Mouse (Mus musculus) embryo, embryonic 10 days (tissue): ENCODE data around the gene Emc9.
A peak's percentile ranks its signal among the peaks of the same experiment; 100 is the strongest.

Experiments used
- DNase-seq: peaks from one replicate; pipeline ENCODE4 v3.0.0-alpha.2; 2015; ENCODE audit warnings: low spot score

Gene Emc9

GRCm38 (mm10) chr14:55560202-55561073 lies 24.7 kb downstream of the Emc9 start, which contains the start of gene A730061H03Rik:
TSS of gene A730061H03Rik (minus strand) at chr14:55560406.
- peak; percentile 98 for DNase-seq

- peak; percentile 97 for DNase-seq
These were observed 25.3 kb downstream of the Emc9 start, which contains the start of gene Dcaf11 for GRCm38 (mm10) chr14:55559799-55560201. TSS of gene Dcaf11 (plus strand) at chr14:55560006.

DNA sequence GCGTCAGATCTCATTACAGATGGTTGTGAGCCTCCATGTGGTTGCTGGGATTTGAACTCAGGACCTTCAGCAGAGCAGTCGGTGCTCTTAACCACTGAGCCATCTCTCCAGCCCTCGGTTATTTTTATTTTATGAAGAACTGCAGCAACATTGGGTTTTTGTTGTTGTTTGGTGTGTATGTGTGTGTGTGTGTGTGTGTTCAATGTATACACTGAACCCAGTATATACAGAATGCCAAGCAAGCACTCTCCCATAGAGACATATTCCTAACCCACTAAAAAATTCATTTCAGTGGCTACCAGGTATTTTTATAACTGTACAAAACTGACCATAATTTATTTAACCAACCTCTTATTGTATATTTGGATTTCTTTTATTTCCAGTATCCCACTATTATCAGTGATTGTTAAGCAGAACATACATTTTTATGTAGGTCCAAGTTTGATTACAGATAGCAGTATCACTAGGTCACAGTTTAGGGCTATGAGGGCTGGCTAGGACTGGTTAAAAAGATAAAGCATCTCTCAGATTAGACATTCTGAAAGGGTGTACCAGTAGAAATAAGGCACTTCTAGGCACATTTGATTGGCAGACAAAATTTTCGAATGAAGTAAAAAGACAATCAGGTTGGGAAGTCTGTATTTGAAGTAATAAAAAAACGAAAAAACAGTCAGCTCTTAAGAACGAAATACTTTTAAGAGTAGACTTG lies 26.2 kb downstream of the Emc9 start:
- no peak for DNase-seq

DNA sequence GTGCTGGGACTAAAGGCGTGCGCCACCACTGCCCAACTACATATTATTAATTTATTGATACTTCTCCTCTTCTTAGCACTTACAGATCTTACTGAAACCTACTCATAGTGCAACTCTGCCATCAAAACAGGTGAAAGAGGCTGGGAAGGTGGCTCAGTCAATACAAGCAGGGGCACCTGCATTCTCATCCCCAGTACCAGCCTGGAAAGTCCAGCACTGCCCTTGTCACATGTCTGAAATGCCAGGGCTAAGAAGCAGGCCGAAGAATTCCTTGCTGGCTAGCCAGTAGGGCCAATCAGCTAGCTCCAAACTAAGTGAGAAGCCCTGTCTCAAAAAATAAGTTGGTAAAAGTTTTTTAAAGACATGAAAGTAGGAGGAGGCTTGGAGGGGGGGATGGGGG lies 27.5 kb downstream of the Emc9 start:
- no peak for DNase-seq

DNA sequence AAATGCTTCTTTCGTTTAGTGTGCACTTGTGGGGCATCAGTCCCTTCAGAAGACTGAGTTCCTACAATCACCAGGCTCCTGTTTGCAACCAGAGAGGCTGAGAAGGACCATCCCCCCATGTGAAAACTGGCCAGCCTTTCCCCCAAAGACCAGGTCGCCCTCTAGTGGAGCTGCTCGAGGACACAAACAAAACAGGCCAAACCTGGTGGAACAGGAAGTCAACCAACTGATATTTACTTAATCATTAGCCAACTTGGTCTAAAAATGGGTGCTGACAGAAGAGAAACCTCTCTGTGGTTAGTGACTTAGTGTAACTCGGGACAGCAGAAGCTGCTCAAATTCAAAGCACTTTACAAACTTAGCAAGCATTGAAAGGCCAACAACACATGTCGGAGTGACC lies 28.1 kb downstream of the Emc9 start:
- DNase-seq = peak; percentile 84

DNA sequence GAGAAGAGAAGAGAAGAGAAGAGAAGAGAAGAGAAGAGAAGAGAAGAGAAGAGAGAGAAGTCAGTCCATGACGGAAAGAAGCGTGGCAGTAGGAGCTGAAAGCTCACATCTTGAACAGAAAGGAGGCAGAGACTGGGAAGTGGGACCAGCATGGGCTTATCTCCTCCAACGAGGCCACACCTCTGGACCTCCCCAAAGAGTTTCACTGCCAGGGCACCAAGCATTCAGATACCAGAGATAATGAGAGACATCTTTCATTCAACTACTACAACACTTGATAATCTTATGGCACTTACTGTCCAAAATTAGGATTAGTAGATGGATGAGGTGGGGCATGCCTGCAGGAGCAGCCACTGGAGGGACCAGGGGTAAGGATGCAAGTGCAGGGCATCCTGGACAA lies 29.3 kb downstream of the Emc9 start:
- DNase-seq = no peak

GRCm38 (mm10) chr14:55554635-55555034 lies 30.5 kb downstream of the Emc9 start:
- no peak for DNase-seq

- no peak for DNase-seq
These were observed 33.3 kb downstream of the Emc9 start for GRCm38 (mm10) chr14:55551794-55552193.

GRCm38 (mm10) chr14:55551347-55551746 lies 33.8 kb downstream of the Emc9 start:
- no peak for DNase-seq

DNA sequence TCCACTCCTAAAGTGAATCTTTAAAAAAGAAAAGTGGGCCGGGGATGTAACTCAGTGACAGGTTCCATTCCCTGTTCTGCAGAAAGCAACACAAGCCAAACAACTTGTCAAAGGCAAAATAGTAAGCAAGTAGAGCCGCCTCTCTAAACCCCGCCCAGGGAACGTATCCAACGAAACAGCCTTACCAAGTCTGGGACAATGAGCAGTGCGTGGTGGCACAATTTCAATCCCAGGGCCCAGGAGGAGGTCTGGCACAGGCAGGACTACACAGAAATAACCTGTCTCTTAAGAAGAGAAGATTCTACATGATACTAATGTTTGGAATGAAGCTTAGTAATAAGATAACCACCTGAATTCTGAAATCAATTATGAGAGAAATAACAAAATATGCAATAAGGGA lies 34.9 kb downstream of the Emc9 start:
- no peak for DNase-seq

DNA sequence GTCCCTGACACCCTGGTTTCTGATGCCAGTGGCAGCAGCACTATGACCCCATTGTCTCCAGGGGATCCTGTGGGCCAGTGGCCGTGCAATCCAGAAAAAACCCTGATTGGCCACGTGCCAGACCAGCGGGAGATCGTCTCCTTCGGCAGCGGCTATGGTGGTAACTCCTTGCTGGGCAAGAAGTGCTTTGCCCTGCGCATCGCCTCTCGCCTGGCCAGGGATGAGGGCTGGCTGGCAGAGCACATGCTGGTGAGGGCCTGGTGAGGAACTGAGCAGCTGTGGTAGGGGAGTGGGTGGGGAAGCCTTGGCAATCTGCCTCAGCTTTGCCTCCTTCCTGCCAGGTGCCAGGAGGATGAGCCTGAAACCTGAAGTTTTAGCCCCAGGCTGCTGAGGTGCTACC lies 40.8 kb downstream of the Emc9 start:
- DNase-seq = no peak

DNA sequence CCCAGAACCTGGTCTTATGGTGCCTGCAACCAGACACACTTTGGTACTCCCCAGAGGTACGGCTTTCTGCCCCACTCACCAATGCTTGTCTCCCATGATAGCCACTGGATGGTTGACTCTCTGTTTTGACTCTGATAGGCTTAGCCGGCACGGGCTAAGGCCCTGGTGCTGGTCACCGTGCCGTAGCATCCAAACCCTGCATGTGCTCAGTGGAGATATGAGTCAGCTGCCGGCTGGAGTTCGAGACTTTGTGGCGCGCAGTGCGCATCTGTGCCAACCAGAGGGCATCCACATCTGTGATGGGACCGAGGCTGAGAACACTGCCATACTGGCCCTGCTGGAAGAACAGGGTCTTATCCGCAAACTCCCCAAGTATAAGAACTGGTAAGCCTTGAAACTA lies 42.8 kb downstream of the Emc9 start:
- no peak for DNase-seq

DNA sequence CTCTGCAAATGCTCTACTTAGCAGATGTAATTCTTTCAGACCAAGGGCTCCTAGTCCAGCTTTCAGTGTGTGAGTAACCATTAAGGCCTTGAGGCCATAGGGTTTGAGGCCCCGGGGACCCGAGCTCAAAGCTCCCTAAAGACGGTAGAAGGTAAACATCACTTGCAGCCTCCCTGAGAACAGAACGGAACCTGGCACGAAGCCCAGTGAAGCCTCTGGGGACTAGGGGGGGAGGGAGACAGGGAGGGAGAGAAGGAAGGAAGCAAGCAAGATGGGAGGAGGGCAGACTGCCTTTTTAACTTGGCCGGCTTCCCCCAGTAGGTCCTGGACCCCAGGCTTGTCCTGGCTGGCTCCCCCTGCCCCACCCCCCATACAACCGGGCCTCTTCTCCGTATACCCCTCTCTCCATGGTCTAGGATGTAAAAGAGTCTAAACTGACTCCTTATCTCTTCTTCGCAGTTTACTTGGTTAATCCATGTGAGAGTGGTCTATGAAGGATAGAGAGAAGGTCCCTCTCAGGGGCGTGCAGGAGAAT lies 44.2 kb downstream of the Emc9 start:
- DNase-seq = no peak

- peak; percentile 91 for DNase-seq
These were observed 44.9 kb downstream of the Emc9 start, which contains the start of gene Pck2 for GRCm38 (mm10) chr14:55540067-55540786. TSS of gene Pck2 (plus strand) at chr14:55540266.

DNA sequence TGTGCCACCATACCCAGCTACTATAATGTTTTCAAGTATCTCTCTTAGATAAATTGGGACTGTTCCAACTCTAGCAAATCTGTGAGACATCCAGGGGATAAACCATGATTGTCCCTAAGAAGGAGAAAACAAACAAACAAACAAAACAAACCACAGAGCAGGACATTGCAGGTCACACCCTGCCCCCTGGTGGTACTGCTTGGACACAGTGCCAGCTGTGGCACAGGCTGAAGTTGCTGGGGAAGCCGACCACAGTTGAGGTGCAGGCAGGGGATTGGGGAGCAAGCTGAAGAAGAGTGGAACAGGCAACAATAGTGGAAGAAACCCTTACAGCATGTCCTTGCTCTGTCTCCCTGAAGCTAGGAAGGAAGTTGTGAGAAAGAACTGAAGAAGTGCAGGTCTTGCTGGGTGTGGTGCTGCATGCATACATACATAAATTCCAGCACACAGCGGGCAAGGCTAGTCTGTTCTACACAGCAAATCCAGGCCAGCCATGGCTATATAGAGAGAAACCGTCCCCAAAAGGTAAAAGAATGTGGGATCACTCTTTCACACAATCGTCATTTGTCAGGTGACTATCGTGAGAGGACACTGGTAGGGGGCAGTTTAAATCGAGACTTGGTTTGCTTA lies 48.9 kb downstream of the Emc9 start:
- peak; percentile 61 for DNase-seq
